Mouse (Mus musculus) liver, embryonic 11.5 days (tissue): Measurements from ENCODE around the gene 4930522L14Rik. TPM values are rescaled to one million over a fixed set of nuclear protein-coding genes. Genes with fewer than 3 reads are reported as not detected.
A peak's percentile ranks its signal among the peaks of the same experiment; 100 is the strongest.
"Not testable (repeated sequence)": the region's sequence is repeated elsewhere in the genome, so short reads cannot be mapped to it uniquely, and the experiment has no call there.

Experiments
- ATAC-seq: fragments of 200-750 bp; cut with Nextera tagmentation; replicated peaks from 2 replicates; pipeline ENCODE4 v1.8.0; 2017; ENCODE audit warnings: moderate number of reproducible peaks, mild to moderate bottlenecking, moderate TSS enrichment, moderate library complexity; ENCODE audit not compliant: low FRiP score
- DNase-seq: peaks from one replicate; pipeline ENCODE4 v3.0.0-alpha.2; 2017; ENCODE audit warnings: low spot score
- H3K27ac ChIP-seq: fragments of 300-500 bp; sonication (generic); 2 replicates; pipeline ENCODE4 v1.5.1; 2014; ENCODE audit warnings: mild to moderate bottlenecking, low read depth, low read length, control low read depth
- H3K27me3 ChIP-seq: fragments of 300-500 bp; sonication (generic); replicated peaks from 2 replicates; pipeline ENCODE4 v1.6.1; 2014; ENCODE audit warnings: low read length, mixed read lengths; ENCODE audit not compliant: control insufficient read depth, insufficient read depth
- H3K36me3 ChIP-seq: fragments of 300-500 bp; sonication (generic); 2 replicates; pipeline ENCODE4 v1.6.1; 2014; ENCODE audit warnings: mild to moderate bottlenecking, low read length, moderate library complexity, mixed read lengths; ENCODE audit not compliant: control insufficient read depth, insufficient read depth
- H3K4me1 ChIP-seq: fragments of 300-500 bp; sonication (generic); replicated peaks from 2 replicates; pipeline ENCODE4 v1.6.1; 2014; ENCODE audit warnings: low read length, mixed read lengths; ENCODE audit not compliant: control insufficient read depth, insufficient read depth
- H3K4me2 ChIP-seq: fragments of 300-500 bp; sonication (generic); 2 replicates; pipeline ENCODE4 v1.6.1; 2014; ENCODE audit warnings: mild to moderate bottlenecking, control low read depth, moderate library complexity
- H3K4me3 ChIP-seq: fragments of 300-500 bp; sonication (generic); 2 replicates; pipeline ENCODE4 v1.5.1; 2014; ENCODE audit warnings: low read depth, low read length, control low read depth
- H3K9ac ChIP-seq: fragments of 300-500 bp; sonication (generic); 2 replicates; pipeline ENCODE4 v1.6.1; 2014; ENCODE audit warnings: low read depth, low read length, control low read depth
- H3K9me3 ChIP-seq: fragments of 300-500 bp; sonication (generic); 2 replicates; pipeline ENCODE4 v1.6.1; 2016; ENCODE audit warnings: low read length, inconsistent platforms, mixed read lengths; ENCODE audit not compliant: control insufficient read depth
- WGBS: fragments of 180-500 bp; shearing (Covaris S2); extraction: QIAGEN DNeasy Blood & Tissue Kit; methylation state at CpG from one replicate; pipeline ENCODE4 v1.1.7; 2014; 5-methylcytosine and 5-hydroxymethylcytosine counted together
- polyA plus RNA-seq: library from polyadenylated mRNA; unstranded; fragments of >200 nt; fragmentation: Nextera tagmentation; extraction: Ambion mirVana; gene quantifications from 2 replicates; pipeline ENCODE4 v1.2.1, GENCODE M21; 2014

4930522L14Rik gene
- polyA plus RNA-seq, 1 experiment from 2014 or later: 7.5 TPM

DNA sequence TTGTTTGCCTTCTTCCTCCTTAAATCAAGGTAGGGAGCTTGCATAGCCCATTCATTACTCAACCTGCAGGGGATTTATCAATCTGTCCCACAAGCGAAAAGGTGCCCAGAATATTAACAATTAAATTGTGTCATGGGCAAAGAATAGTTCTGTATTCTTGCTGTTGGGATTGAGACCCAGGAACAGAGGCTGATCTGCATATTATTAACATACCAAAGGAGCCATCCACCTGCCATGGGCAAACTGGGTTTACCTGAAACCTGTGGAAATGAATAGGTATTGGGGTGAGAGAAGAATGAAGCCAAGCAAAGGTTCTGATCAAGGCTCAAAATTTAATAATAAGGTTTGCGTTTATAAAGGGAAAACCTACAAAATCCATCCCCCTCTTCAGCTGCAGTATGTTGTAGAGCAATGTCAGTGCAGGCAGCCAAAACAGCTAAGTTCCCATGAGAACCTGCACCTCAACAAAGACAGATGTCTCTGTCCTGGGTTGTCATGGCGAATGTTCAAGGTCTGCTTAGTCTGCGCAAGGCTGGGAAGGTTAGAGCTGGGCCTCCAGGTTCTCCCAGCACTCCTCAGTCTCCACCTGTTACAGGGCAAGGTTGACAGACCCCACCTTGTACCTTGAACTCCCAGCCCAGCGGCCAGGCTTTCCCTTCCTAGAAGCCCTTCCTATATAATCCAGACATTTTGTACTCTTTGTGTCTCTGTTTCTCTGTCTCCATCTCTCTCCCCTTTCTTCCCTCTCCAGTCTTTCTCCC lies 60.3 kb downstream of the 4930522L14Rik start:
- not testable (repeated sequence) for H3K36me3 ChIP-seq, H3K9ac ChIP-seq, H3K27ac ChIP-seq, DNase-seq, H3K9me3 ChIP-seq, ATAC-seq, H3K4me1 ChIP-seq, H3K27me3 ChIP-seq
- 60% methylated on average over 5 of the region's 5 CpGs for WGBS
- H3K4me3 ChIP-seq: peak overlapping the region; percentile 71
- H3K4me2 ChIP-seq: peak overlapping the region; percentile 68

DNA sequence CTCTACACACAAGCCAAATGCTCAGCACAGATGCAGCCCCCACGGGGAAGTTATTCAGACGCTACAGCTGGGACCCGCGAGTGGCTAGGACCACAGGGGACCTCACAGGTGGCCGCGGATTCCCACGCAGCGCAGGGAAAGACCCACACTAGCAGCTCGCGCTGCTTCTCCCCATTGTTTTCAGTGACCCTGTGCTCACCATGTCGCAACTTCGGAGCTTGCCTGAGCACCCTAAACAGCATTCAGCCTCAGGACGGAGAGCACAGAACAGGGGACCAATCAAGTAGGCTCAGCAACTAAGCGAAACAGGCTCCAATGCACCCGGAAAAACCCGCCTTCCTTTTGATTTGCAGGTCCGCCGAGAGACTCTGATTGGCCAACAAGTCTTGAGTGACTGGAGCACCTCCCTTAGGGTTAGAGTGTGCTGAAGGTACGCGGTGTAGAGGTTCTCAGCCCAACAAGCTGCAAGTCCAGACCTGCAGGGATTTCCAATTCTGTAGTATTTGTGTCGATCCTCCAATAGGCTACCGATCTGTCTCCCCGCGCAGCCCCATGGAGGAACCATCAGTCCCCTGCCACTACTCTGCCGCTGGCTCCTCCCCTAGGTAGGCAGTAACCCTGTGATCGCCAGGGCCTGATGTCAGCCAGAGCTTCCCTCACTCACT lies 61.0 kb downstream of the 4930522L14Rik start, which contains the start of gene 5430403G16Rik:
5430403G16Rik (minus strand) TSS at position 505 of the 665 bp plus-strand sequence.
- peak within 1 kb of the TSS; percentile 72 for H3K27ac ChIP-seq
- H3K4me3 ChIP-seq: peak within 1 kb of the TSS; percentile 71
- peak; percentile 75 for DNase-seq
- not testable (repeated sequence) for H3K4me1 ChIP-seq, H3K36me3 ChIP-seq, H3K27me3 ChIP-seq, H3K9me3 ChIP-seq
- ATAC-seq: peak; percentile 99
- WGBS: under 1% methylated on average over 24 of the region's 26 CpGs
- peak within 1 kb of the TSS; percentile 68 for H3K4me2 ChIP-seq
- peak within 1 kb of the TSS; percentile 79 for H3K9ac ChIP-seq

Other genes with a start within 250 kb of the 4930522L14Rik start
- 6.9 and 7.5 TPM in 2 replicates for gene Crlf2, start 192.9 kb downstream of the 4930522L14Rik start, polyA plus RNA-seq
- 1.8 and 2.5 TPM in 2 replicates for gene 5430403G16Rik, start 60.8 kb downstream of the 4930522L14Rik start, polyA plus RNA-seq
- gene Gm15446, start 171.5 kb upstream of the 4930522L14Rik start, polyA plus RNA-seq: 0.30 and 0.92 TPM in 2 replicates
- 17.6 and 19.0 TPM in 2 replicates for gene Zfp932, start 244.6 kb upstream of the 4930522L14Rik start, polyA plus RNA-seq